9 mouse cellular contexts compared by ENCODE assay signal in genomic region chr5:65761921-65762320, GRCm38 (mm10). TPM values are rescaled to one million over a fixed set of nuclear protein-coding genes. Genes with fewer than 3 reads are reported as not detected.
DNase-seq lines count a peak whose midpoint lies in the region; ATAC-seq and TF ChIP-seq lines count a peak whose summit lies in the region.
"Had no signal": no experiment of that assay in that cellular context is flagged by ENCODE, and none has a peak within 500 bp of the region (broad histone marks: within the 10 kb centered on the region; RNA-seq: fewer than 3 reads in every experiment).

No protein-coding gene starts in this region.

- H3K4me3 ChIP-seq in heart, embryonic 11.5 days (ENCODE audit: low read depth, low read length): no peak overlapping the region
- H3K4me3 ChIP-seq in embryonic facial prominence, embryonic 15.5 days (replicated peaks): 0 out of 2 replicates have a peak overlapping the region, but pooled peaks have one; percentile 3
- H3K4me3 ChIP-seq in limb, embryonic 14.5 days (replicated peaks; ENCODE audit: low read length): no peak overlapping the region

- no peak overlapping the region for H3K27ac ChIP-seq in heart, embryonic 11.5 days (ENCODE audit: low read depth, low read length)
- H3K27ac ChIP-seq in embryonic facial prominence, embryonic 15.5 days (replicated peaks): no peak overlapping the region
- no peak overlapping the region for H3K27ac ChIP-seq in limb, embryonic 14.5 days (replicated peaks; ENCODE audit: low read depth, low read length)
- H3K27ac ChIP-seq: macrophage had no signal

- no peaks in the 10 kb centered on the region for H3K9me3 ChIP-seq in heart, embryonic 11.5 days (replicated peaks; ENCODE audit: control insufficient read depth, low read length)
- no peaks in the 10 kb centered on the region for H3K9me3 ChIP-seq in embryonic facial prominence, embryonic 15.5 days (replicated peaks)
- no peaks in the 10 kb centered on the region for H3K9me3 ChIP-seq in limb, embryonic 14.5 days (ENCODE audit: control insufficient read depth, low read length)

- H3K9ac ChIP-seq in heart, embryonic 11.5 days (ENCODE audit: low read depth, low read length): no peak overlapping the region
- H3K9ac ChIP-seq in embryonic facial prominence, embryonic 15.5 days: no peak overlapping the region
- no peak overlapping the region for H3K9ac ChIP-seq in limb, embryonic 14.5 days (ENCODE audit: low read depth, low read length, severe bottlenecking)

- no peak for DNase-seq in heart, adult 8-10 months (ENCODE audit: low spot score)
- DNase-seq in 416B (ENCODE audit: low read depth): peak; percentile 52
- DNase-seq in limb, embryonic 14.5 days (ENCODE audit: low spot score): peak; percentile 63
- DNase-seq in natural killer cell, adult 2 months (ENCODE audit: low spot score in 2 of 2): no peak
- DNase-seq in urinary bladder, postnatal 4 days (ENCODE audit: low spot score in 2 of 2): no peak
- DNase-seq in urinary bladder, postnatal 25 days (ENCODE audit: low spot score): no peak

- no peak for TF ChIP-seq POLR2A in limb, embryonic 14.5 days (IDR thresholded peaks at IDR 0.05; ENCODE audit: borderline replicate concordance, extremely low read depth, insufficient read depth, insufficient read length)

- H3K4me1 ChIP-seq in heart, embryonic 11.5 days (ENCODE audit: control insufficient read depth, insufficient read depth, low read length): peaks cover 4% of the 10 kb centered on the region
- peaks cover 7% of the 10 kb centered on the region for H3K4me1 ChIP-seq in embryonic facial prominence, embryonic 15.5 days
- H3K4me1 ChIP-seq in limb, embryonic 14.5 days (ENCODE audit: control insufficient read depth, insufficient read depth, low read length): peaks cover 7% of the 10 kb centered on the region

- no peaks in the 10 kb centered on the region for H3K27me3 ChIP-seq in heart, embryonic 11.5 days (ENCODE audit: control insufficient read depth, insufficient read depth, low read length)
- H3K27me3 ChIP-seq in embryonic facial prominence, embryonic 15.5 days: no peaks in the 10 kb centered on the region
- H3K27me3 ChIP-seq in limb, embryonic 14.5 days (ENCODE audit: control insufficient read depth, insufficient read depth, low read length): no peaks in the 10 kb centered on the region

- no peaks in the 10 kb centered on the region for H3K36me3 ChIP-seq in heart, embryonic 11.5 days (ENCODE audit: control insufficient read depth, insufficient read depth, low read length)
- no peaks in the 10 kb centered on the region for H3K36me3 ChIP-seq in embryonic facial prominence, embryonic 15.5 days
- H3K36me3 ChIP-seq in limb, embryonic 14.5 days (ENCODE audit: control insufficient read depth, insufficient read depth, low read length): peaks cover 6% of the 10 kb centered on the region; the same call in 1 of the 2 replicates

- no peak for ATAC-seq in heart, embryonic 11.5 days (replicated peaks; ENCODE audit: insufficient number of reproducible peaks, low FRiP score, low TSS enrichment)
- ATAC-seq in embryonic facial prominence, embryonic 15.5 days (ENCODE audit: insufficient number of reproducible peaks, low FRiP score, low TSS enrichment, low read depth): no peak
- ATAC-seq in limb, embryonic 14.5 days (ENCODE audit: low FRiP score, low read depth): no peak

- H3K4me2 ChIP-seq in heart, embryonic 11.5 days: peak overlapping the region; percentile 29; the same call in 1 of the 2 replicates
- H3K4me2 ChIP-seq in embryonic facial prominence, embryonic 15.5 days (replicated peaks): 0 out of 2 replicates have a peak overlapping the region, but pooled peaks have one; percentile 17
- H3K4me2 ChIP-seq in limb, embryonic 14.5 days (replicated peaks; ENCODE audit: low read depth, low read length, severe bottlenecking): 0 out of 2 replicates have a peak overlapping the region, but pooled peaks have one; percentile 26

RNA-seq across cellular contexts. Expression of gene N4bp2, which starts 1.4 kb away (rescaled TPM):
- polyA plus RNA-seq in heart, embryonic 11.5 days (2014; fragmentation: Nextera tagmentation; extraction: Ambion mirVana): 32.7 and 47.9 TPM in 2 replicates
- 10 to 100 TPM in 3 of 4 experiments, 1 to 10 TPM in 1; 10.0 to 14.4 (median 10.6) TPM for total RNA-seq in heart, adult 8-10 months (2022)
- polyA plus RNA-seq in embryonic facial prominence, embryonic 15.5 days (2015; fragmentation: Nextera tagmentation; extraction: Ambion mirVana): 22.0 and 23.5 TPM in 2 replicates
- 31.3 and 31.8 TPM in 2 replicates for polyA plus RNA-seq in limb, embryonic 14.5 days (2012; rRNA removed)
- polyA plus RNA-seq in limb, embryonic 14.5 days (2014; fragmentation: Nextera tagmentation; extraction: Ambion mirVana): 39.1 and 40.7 TPM in 2 replicates

Comparison
In these comparisons a context has a peak if more than half of its experiments do, and no peak if none do; other contexts are left out.
1. DNase-seq: peak in 416B (single experiment) and limb, embryonic 14.5 days (single experiment); none in heart, adult 8-10 months (single experiment), natural killer cell, adult 2 months (0 of 2), urinary bladder, postnatal 4 days (0 of 2) and urinary bladder, postnatal 25 days (single experiment).
2. Peak in every context shown above with its lines, with median percentiles within 50 percentile points of each other: H3K4me2 ChIP-seq.